Mouse (Mus musculus) G1E (cell line): Measurements from ENCODE around the gene Aknad1. TPM values are rescaled to one million over a fixed set of nuclear protein-coding genes. Genes with fewer than 3 reads are reported as not detected.

Source experiments
- ATAC-seq: 2 replicates; pipeline ENCODE4 v1.8.0; 2016; ENCODE audit warnings: mild to moderate bottlenecking; ENCODE audit not compliant: insufficient number of reproducible peaks, poor library complexity, low FRiP score, severe bottlenecking; ENCODE audit errors: extremely low read depth
- DNase-seq: peaks from one replicate; pipeline ENCODE4 v3.0.0; 2012; ENCODE audit warnings: low spot score
- H3K27me3 ChIP-seq: 2 replicates; pipeline ENCODE4 v1.6.1; 2012; ENCODE audit warnings: mild to moderate bottlenecking, low read length, inconsistent platforms; ENCODE audit not compliant: insufficient read depth
- H3K36me3 ChIP-seq: replicated peaks from 2 replicates; pipeline ENCODE3; 2012; ENCODE audit warnings: mild to moderate bottlenecking, inconsistent platforms
- H3K4me1 ChIP-seq: 2 replicates; pipeline ENCODE4 v1.6.1; 2012; ENCODE audit warnings: low read depth, low read length, inconsistent platforms, mixed read lengths; ENCODE audit not compliant: insufficient read depth
- H3K4me3 ChIP-seq: 2 replicates; pipeline ENCODE4 v1.5.1; 2012; ENCODE audit warnings: low read depth, mild to moderate bottlenecking, inconsistent platforms, low read length, moderate library complexity, mixed read lengths
- H3K9me3 ChIP-seq: replicated peaks from 2 replicates; pipeline ENCODE4 v1.6.1; 2012; ENCODE audit warnings: inconsistent platforms
- CTCF ChIP-seq: IDR thresholded peaks from 2 replicates; pipeline ENCODE4 v1.5.1; 2012; ENCODE audit warnings: low read depth, low read length, inconsistent platforms, mixed read lengths
- GATA1 ChIP-seq: IDR thresholded peaks from 2 replicates; pipeline ENCODE4 v1.6.1; 2012; ENCODE audit warnings: borderline replicate concordance, low read length, inconsistent platforms, mixed read lengths
- GATA2 ChIP-seq: IDR thresholded peaks from 2 replicates; pipeline ENCODE4 v1.6.1; 2012; ENCODE audit warnings: low read depth, low read length, inconsistent platforms, borderline replicate concordance
- POLR2AphosphoS5 ChIP-seq: IDR thresholded peaks from 2 replicates; pipeline ENCODE4 v1.6.1; 2012; ENCODE audit warnings: low read depth, low read length, inconsistent platforms; ENCODE audit not compliant: insufficient replicate concordance
- TAL1 ChIP-seq: conservative IDR thresholded peaks from 2 replicates; pipeline ENCODE4 v1.6.1; 2012; ENCODE audit warnings: low read depth, low read length, inconsistent platforms, mixed read lengths
- polyA plus RNA-seq: library from polyadenylated mRNA; stranded (reverse); fragments of >175 nt; gene quantifications from 2 replicates; pipeline ENCODE4 v1.2.3, GENCODE M21; 2012
- total RNA-seq, 2 experiments: library from RNA; stranded (forward) in 1 of 2; stranded (reverse) in 1 of 2; fragments of 200-1000 nt in 1 of 2; fragments of >200 nt in 1 of 2; fragmentation: Nextera tagmentation in 1 of 2; gene quantifications; 2 replicates each; pipeline ENCODE4 v1.2.3; 2014 to 2017

Gene Aknad1
- total and polyA plus RNA-seq, 3 experiments = 0.11 TPM; not detected in 2

- H3K27me3 ChIP-seq = peaks cover 12% of the 10 kb centered on the region
Measured at GRCm38 (mm10) chr3:108730316-108730715, 9.1 kb upstream of the Aknad1 start.

GRCm38 (mm10) chr3:108737761-108738160, 1.7 kb upstream of the Aknad1 start:
- Histone ChIP-seq H3K27me3 (peaks cover 10% of the 10 kb centered on the region), H3K9me3 (0 out of 2 replicates have a peak, but pooled peaks cover 2% of the 10 kb centered on the region), H3K4me3 (no peak overlapping the region), H3K36me3 (no peaks in the 10 kb centered on the region), H3K4me1 (peaks cover 9% of the 10 kb centered on the region)
- DNase-seq = no peak
- TF ChIP-seq POLR2AphosphoS5 (no peak), CTCF (no peak), GATA2 (no peak), GATA1 (no peak), TAL1 (no peak)
- ATAC-seq = peak; percentile 75

More at GRCm38 (mm10) chr3:108730316-108730715, 9.1 kb upstream of the Aknad1 start:
- peak; percentile 63 for ATAC-seq
- H3K36me3 ChIP-seq = no peaks in the 10 kb centered on the region
- DNase-seq = peak; percentile 15
- H3K4me1 ChIP-seq = peaks cover 12% of the 10 kb centered on the region
- TF ChIP-seq CTCF (no peak), POLR2AphosphoS5 (no peak)
- H3K4me3 ChIP-seq = peak overlapping the region; percentile 52; the same call in 1 of the 2 replicates
- H3K9me3 ChIP-seq = peaks cover 8% of the 10 kb centered on the region; the same call in 1 of the 2 replicates

- H3K27me3 ChIP-seq = peaks cover 3% of the 10 kb centered on the region
- TF ChIP-seq GATA2 (no peak), GATA1 (no peak), POLR2AphosphoS5 (no peak), TAL1 (no peak), CTCF (no peak)
- H3K9me3 ChIP-seq = no peaks in the 10 kb centered on the region
- DNase-seq = no peak
- no peak for ATAC-seq
- no peak overlapping the region for H3K4me3 ChIP-seq
- no peaks in the 10 kb centered on the region for H3K36me3 ChIP-seq
- no peaks in the 10 kb centered on the region; the same call in 1 of the 2 replicates for H3K4me1 ChIP-seq
Measured at GRCm38 (mm10) chr3:108744060-108744459, 4.6 kb downstream of the Aknad1 start.

GRCm38 (mm10) chr3:108751061-108751460, 11.6 kb downstream of the Aknad1 start:
- H3K27me3 ChIP-seq = peaks cover 6% of the 10 kb centered on the region
- H3K4me1 ChIP-seq = peaks cover 8% of the 10 kb centered on the region; the same call in 1 of the 2 replicates
- H3K9me3 ChIP-seq = no peaks in the 10 kb centered on the region
- H3K4me3 ChIP-seq = no peak overlapping the region
- ATAC-seq (no peak; the same call in 1 of the 2 replicates), DNase-seq (no peak)
- no peak for TF ChIP-seq CTCF
- H3K36me3 ChIP-seq = no peaks in the 10 kb centered on the region

GRCm38 (mm10) chr3:108751691-108752090, 12.2 kb downstream of the Aknad1 start:
- no peak overlapping the region for H3K4me3 ChIP-seq
- peaks cover 8% of the 10 kb centered on the region; the same call in 1 of the 2 replicates for H3K4me1 ChIP-seq
- no peak for TF ChIP-seq POLR2AphosphoS5
- TF ChIP-seq TAL1 = no peak
- no peak for TF ChIP-seq GATA1
- no peak for TF ChIP-seq GATA2
- TF ChIP-seq CTCF = no peak
- H3K36me3 ChIP-seq = no peaks in the 10 kb centered on the region
- no peak for ATAC-seq
- DNase-seq = no peak
- H3K9me3 ChIP-seq = no peaks in the 10 kb centered on the region
- peaks cover 4% of the 10 kb centered on the region for H3K27me3 ChIP-seq

GRCm38 (mm10) chr3:108754541-108754940, 15.1 kb downstream of the Aknad1 start:
- H3K9me3 ChIP-seq = no peaks in the 10 kb centered on the region
- DNase-seq (no peak), ATAC-seq (no peak)
- H3K4me1 ChIP-seq = peaks cover 8% of the 10 kb centered on the region; the same call in 1 of the 2 replicates
- no peaks in the 10 kb centered on the region for H3K36me3 ChIP-seq
- H3K4me3 ChIP-seq = no peak overlapping the region
- TF ChIP-seq CTCF = no peak
- TF ChIP-seq GATA2 = no peak
- no peak for TF ChIP-seq TAL1
- TF ChIP-seq POLR2AphosphoS5 = no peak
- TF ChIP-seq GATA1 = no peak
- peaks cover 13% of the 10 kb centered on the region for H3K27me3 ChIP-seq

- ATAC-seq = no peak
- no peaks in the 10 kb centered on the region for H3K36me3 ChIP-seq
- TF ChIP-seq POLR2AphosphoS5 = no peak
- TF ChIP-seq GATA1 = no peak
Measured at GRCm38 (mm10) chr3:108755542-108755941, 16.1 kb downstream of the Aknad1 start.

More at GRCm38 (mm10) chr3:108755542-108755941, 16.1 kb downstream of the Aknad1 start:
- H3K4me1 ChIP-seq = peaks cover 5% of the 10 kb centered on the region; the same call in 1 of the 2 replicates
- H3K9me3 ChIP-seq = no peaks in the 10 kb centered on the region
- H3K4me3 ChIP-seq = no peak overlapping the region
- peaks cover 13% of the 10 kb centered on the region for H3K27me3 ChIP-seq
- no peak for DNase-seq
